Mouse (Mus musculus) heart, embryonic 15.5 days (tissue): ENCODE results near the gene Zdhhc7. TPM values are rescaled to one million over a fixed set of nuclear protein-coding genes. Genes with fewer than 3 reads are reported as not detected.

Source experiments
- ATAC-seq: fragments of 200-750 bp; cut with Nextera tagmentation; replicated peaks from 2 replicates; pipeline ENCODE4 v1.8.0; 2017; ENCODE audit warnings: low read depth, moderate TSS enrichment; ENCODE audit not compliant: insufficient number of reproducible peaks, insufficient read depth, low FRiP score
- H3K27ac ChIP-seq: fragments of 300-500 bp; sonication (generic); 2 replicates; pipeline ENCODE4 v1.5.1; 2015; ENCODE audit warnings: mild to moderate bottlenecking, inconsistent platforms
- H3K27me3 ChIP-seq: fragments of 300-500 bp; sonication (generic); 2 replicates; pipeline ENCODE4 v1.6.1; 2015; ENCODE audit warnings: inconsistent platforms
- H3K36me3 ChIP-seq: fragments of 300-500 bp; sonication (generic); 2 replicates; pipeline ENCODE4 v1.6.1; 2015; ENCODE audit warnings: mild to moderate bottlenecking, inconsistent platforms
- H3K4me1 ChIP-seq: fragments of 300-500 bp; sonication (generic); replicated peaks from 2 replicates; pipeline ENCODE4 v1.6.1; 2015; ENCODE audit warnings: inconsistent platforms
- H3K4me2 ChIP-seq: fragments of 300-500 bp; sonication (generic); 2 replicates; pipeline ENCODE4 v1.6.1; 2015; ENCODE audit warnings: inconsistent platforms, mild to moderate bottlenecking, moderate library complexity
- H3K4me3 ChIP-seq: fragments of 300-500 bp; sonication (generic); 2 replicates; pipeline ENCODE4 v1.5.1; 2015; ENCODE audit warnings: mild to moderate bottlenecking, inconsistent platforms
- H3K9ac ChIP-seq: fragments of 300-500 bp; sonication (generic); 2 replicates; pipeline ENCODE4 v1.6.1; 2015; ENCODE audit warnings: mild to moderate bottlenecking, inconsistent platforms
- H3K9me3 ChIP-seq: fragments of 300-500 bp; sonication (generic); replicated peaks from 2 replicates; pipeline ENCODE4 v1.6.1; 2016; ENCODE audit warnings: inconsistent platforms
- WGBS: fragments of 180-500 bp; shearing (Covaris S2); methylation state at CpG from one replicate; pipeline ENCODE4 v1.1.7; 2015; ENCODE audit warnings: mixed read lengths; 5-methylcytosine and 5-hydroxymethylcytosine counted together
- polyA plus RNA-seq: library from polyadenylated mRNA; unstranded; fragments of >200 nt; fragmentation: Nextera tagmentation; extraction: Ambion mirVana; gene quantifications from 2 replicates; pipeline ENCODE4 v1.2.1, GENCODE M21; 2015

Zdhhc7 gene
- polyA plus RNA-seq, 1 experiment from 2014 or later: 30.7 TPM

DNA sequence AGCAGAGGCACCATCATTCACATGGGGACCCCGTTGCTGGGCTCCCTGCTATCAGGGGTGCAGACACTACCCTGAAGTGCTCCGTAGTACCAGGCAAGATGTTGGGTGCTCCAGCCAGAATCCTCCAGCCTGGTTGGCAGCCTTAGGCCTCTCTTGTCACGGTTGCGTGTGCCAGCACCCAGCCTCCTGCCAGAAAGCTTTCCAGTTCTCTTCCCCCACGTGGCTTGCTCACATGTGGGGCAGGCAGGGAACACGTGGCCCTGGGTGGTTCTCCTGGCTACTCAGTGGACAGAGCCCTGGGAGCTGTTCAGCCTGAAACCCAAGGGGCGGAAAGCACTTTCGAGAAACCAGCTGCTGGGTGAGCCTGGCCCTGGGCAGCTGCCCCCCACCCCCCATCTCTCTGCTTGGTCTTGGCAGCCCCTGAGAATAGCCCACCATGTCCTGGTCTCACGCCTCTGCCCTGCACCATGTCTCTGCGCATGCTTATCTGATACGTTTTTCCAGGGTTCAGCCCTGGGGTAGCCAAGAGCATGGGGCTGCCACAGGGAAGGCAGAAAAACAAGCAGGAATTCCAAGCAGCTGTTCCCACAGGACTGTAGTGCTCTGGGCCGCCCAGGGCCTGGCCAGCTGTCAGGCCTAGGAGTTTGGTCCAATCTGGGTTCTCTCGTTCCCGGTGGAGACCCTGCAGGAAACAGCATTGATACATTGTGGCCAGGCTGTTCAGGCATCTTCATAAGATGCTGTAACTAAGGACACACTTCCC lies 54.8 kb downstream of the Zdhhc7 start:
- Histone ChIP-seq H3K9me3 (no peaks in the 10 kb centered on the region), H3K4me1 (peaks cover 22% of the 10 kb centered on the region), H3K4me3 (no peak overlapping the region), H3K4me2 (no peak overlapping the region), H3K36me3 (no peaks in the 10 kb centered on the region), H3K27me3 (peaks cover 18% of the 10 kb centered on the region), H3K27ac (peak overlapping the region; percentile 64), H3K9ac (no peak overlapping the region)
- ATAC-seq: peak; percentile 67
- WGBS: 31% methylated on average over 14 of the region's 14 CpGs

DNA sequence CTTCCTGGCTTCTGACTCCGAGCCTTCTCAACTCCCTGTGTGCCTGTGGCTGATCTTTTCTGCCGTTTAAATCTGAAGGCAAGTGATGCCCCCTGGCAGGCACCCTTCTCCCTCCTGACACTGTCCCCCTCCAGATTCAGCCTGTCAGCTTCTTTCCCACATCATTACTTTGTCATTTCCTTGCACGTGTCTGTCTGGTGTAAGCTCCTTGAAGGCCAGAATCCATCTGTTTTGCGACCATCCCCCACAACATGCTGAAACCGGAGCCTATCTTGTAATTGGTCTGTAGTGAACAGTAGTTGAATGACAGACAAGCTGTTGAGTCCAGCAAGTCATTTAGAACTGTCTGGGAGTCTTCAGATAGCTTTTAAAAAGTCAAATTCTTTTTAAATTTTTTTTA lies 55.8 kb downstream of the Zdhhc7 start:
- 51% methylated on average over 5 of the region's 5 CpGs for WGBS

DNA sequence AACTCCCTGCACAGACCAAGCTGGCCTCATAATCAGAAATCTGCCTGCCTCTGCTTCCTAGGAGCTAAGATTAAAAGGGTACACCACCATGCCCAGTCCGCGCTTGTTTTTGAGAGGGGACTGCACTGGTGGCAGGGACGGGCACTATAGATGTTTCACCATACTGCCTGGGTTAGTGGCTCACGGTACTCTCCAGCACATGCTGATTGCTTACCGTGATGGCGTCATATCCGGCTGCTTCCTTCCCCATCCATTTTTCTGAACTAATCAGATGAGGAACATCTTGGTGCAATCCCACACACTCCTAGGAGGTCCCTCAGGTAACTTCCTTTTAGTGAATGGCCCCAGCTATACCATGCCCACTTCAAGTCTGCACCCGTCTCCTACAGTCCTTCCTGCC lies 56.4 kb downstream of the Zdhhc7 start:
- Histone ChIP-seq H3K36me3 (no peaks in the 10 kb centered on the region), H3K4me3 (no peak overlapping the region), H3K4me1 (peaks cover 26% of the 10 kb centered on the region), H3K9ac (no peak overlapping the region), H3K4me2 (no peak overlapping the region), H3K9me3 (no peaks in the 10 kb centered on the region), H3K27ac (no peak overlapping the region), H3K27me3 (peaks cover 18% of the 10 kb centered on the region)
- 96% methylated on average over 8 of the region's 8 CpGs for WGBS
- ATAC-seq: no peak

More for the DNA sequence above, 55.8 kb downstream of the Zdhhc7 start:
- Histone ChIP-seq H3K4me2 (no peak overlapping the region), H3K4me3 (no peak overlapping the region), H3K9me3 (no peaks in the 10 kb centered on the region), H3K4me1 (peaks cover 24% of the 10 kb centered on the region), H3K9ac (no peak overlapping the region), H3K36me3 (no peaks in the 10 kb centered on the region), H3K27me3 (peaks cover 18% of the 10 kb centered on the region), H3K27ac (no peak overlapping the region)
- no peak for ATAC-seq

DNA sequence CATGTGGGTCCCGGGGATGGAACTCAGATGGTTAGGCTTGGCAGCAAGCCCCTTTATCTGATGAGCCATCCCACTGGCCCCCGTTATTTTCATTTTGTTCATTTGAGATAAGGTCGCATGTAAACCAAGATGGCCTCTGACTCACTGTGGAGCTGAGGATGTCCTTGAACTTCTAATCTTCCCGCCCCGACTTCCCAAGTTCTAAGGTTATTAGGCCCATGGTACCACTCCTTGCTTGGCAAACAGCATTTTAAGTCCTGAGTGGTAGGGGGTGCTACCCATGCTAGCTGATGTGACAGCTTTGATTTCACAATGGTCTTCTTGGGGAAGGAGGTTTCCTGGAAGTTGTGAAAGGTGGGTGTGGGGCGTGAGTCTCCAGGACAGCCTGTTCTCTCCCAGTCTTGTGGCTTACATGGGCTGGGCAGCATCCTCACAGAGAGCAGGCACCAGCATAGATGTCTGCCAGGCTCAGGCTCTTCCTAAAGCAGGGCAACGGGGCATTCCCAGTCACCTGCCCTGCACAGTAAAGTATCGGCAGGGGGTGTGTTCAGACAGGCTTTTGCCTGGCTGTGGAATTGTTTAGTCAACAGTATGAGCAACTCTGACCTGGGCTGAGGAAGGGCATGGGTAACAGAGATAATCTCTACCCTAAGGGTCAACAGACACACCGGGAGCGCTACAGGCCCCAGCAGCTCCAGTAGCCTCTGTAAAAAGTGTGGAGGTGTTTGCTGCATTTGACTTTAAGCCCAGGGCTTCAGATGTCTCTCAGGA lies 58.6 kb downstream of the Zdhhc7 start:
- no peak overlapping the region for H3K27ac ChIP-seq
- no peak for ATAC-seq
- H3K4me3 ChIP-seq: no peak overlapping the region
- peaks cover 33% of the 10 kb centered on the region for H3K27me3 ChIP-seq
- H3K4me1 ChIP-seq: peaks cover 35% of the 10 kb centered on the region
- H3K9ac ChIP-seq: no peak overlapping the region
- H3K9me3 ChIP-seq: no peaks in the 10 kb centered on the region
- 69% methylated on average over 10 of the region's 10 CpGs for WGBS
- no peak overlapping the region for H3K4me2 ChIP-seq
- no peaks in the 10 kb centered on the region for H3K36me3 ChIP-seq

DNA sequence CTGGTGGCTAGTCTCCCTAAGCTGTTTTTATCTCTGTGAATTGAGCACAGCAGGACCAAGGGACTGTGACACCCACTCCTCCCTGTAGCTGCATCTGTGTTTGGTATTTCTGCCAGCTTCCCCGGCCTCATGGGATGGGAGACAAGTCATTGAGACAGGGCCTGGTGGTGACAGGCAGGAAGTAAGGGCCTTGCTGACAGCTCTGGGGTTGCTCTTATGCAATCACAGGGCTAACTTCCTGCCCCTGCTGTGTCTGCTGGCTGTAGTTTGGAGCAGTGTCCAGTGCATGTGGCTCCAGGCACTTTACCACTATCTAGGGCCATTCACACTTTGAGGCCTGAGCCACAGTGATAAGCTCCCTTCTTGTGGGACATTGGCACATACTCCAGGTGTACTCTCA lies 60.4 kb downstream of the Zdhhc7 start:
- peak; percentile 67 for ATAC-seq
- Histone ChIP-seq H3K9me3 (no peaks in the 10 kb centered on the region), H3K4me1 (peaks cover 43% of the 10 kb centered on the region), H3K4me3 (no peak overlapping the region), H3K4me2 (no peak overlapping the region), H3K9ac (no peak overlapping the region), H3K27ac (peak overlapping the region; percentile 17; the same call in 1 of the 2 replicates), H3K36me3 (no peaks in the 10 kb centered on the region), H3K27me3 (peaks cover 35% of the 10 kb centered on the region)
- 13% methylated on average over 1 of the region's 1 CpGs for WGBS

DNA sequence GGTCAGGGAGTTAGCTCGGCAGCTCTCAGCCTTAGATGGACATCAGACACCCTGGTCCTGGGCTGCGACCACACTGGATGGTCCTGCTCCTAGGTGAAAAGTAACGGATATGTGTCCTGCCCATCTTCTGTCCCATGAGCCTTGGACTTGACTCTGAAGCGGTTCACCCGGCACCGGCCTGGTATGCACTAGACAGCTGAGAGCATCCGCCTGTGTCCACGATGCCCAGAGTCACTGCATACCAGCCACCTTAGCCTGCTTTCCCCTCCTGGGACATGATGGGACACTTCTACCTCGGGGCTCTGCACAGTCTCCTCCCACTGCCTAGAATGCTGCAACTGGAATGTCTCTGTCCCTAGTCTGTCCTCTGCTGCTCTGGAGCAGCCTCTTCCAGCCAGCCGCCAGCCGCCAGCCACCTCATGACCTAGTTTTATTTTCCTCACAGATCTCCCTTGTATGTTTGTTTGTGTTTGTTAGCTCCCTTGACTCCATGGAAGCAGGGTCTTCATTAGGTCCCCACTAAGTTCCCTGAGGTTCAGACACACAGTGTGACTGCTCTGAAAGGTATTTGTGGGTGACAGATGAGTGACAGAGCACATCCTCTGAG lies 61.9 kb downstream of the Zdhhc7 start:
- H3K9me3 ChIP-seq: no peaks in the 10 kb centered on the region
- no peak overlapping the region for H3K27ac ChIP-seq
- peaks cover 29% of the 10 kb centered on the region; the same call in 1 of the 2 replicates for H3K27me3 ChIP-seq
- H3K9ac ChIP-seq: no peak overlapping the region
- H3K4me1 ChIP-seq: peaks cover 42% of the 10 kb centered on the region
- H3K4me2 ChIP-seq: no peak overlapping the region
- no peak overlapping the region for H3K4me3 ChIP-seq
- 52% methylated on average over 11 of the region's 11 CpGs for WGBS
- H3K36me3 ChIP-seq: no peaks in the 10 kb centered on the region
- no peak for ATAC-seq

DNA sequence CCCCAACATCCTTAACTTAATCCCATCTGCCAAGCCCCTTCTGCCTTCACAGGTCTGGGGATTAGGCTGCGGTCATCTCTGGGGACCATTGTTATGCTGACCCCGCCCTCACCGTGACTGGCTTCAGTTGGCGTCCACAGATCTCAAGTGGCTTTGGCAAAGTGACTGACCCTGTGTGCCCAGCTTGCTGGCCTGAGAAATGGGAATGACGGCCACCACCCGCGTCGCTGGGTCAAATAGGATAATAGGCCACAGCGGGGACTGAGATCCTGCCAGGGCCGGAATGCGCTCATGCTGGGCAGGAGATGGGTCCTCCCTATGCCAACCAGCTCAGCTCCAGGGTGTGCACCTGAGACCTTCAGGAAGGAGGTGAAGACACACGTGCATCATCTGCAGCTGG lies 62.5 kb downstream of the Zdhhc7 start:
- H3K9ac ChIP-seq: no peak overlapping the region
- peaks cover 25% of the 10 kb centered on the region; the same call in 1 of the 2 replicates for H3K27me3 ChIP-seq
- WGBS: 92% methylated on average over 12 of the region's 12 CpGs
- H3K4me2 ChIP-seq: no peak overlapping the region
- peaks cover 42% of the 10 kb centered on the region for H3K4me1 ChIP-seq
- H3K4me3 ChIP-seq: no peak overlapping the region
- no peaks in the 10 kb centered on the region for H3K36me3 ChIP-seq
- H3K9me3 ChIP-seq: no peaks in the 10 kb centered on the region
- ATAC-seq: no peak
- H3K27ac ChIP-seq: no peak overlapping the region

DNA sequence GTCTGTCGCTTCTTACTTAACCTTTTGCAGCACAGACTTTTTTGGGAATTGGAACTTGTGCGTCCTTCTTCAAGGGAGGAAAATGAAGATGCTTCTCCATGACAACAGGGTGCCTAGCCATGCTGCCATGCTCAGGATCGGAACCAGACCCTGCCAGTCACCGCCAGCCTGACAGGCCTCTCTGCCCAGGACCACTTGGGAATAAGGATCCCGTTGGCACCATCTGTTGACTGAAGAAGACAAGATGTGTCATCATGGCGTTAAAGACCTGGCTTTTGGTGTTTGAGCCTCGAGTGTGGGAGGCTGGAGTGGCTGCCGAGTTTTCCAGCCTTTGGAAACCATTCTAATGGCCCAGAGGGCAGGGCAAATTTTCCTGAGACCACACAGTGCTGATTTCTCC lies 63.7 kb downstream of the Zdhhc7 start:
- H3K4me3 ChIP-seq: no peak overlapping the region
- H3K4me2 ChIP-seq: no peak overlapping the region
- no peak overlapping the region for H3K27ac ChIP-seq
- peaks cover 17% of the 10 kb centered on the region; the same call in 1 of the 2 replicates for H3K27me3 ChIP-seq
- no peak overlapping the region for H3K9ac ChIP-seq
- no peaks in the 10 kb centered on the region for H3K36me3 ChIP-seq
- no peak for ATAC-seq
- WGBS: 73% methylated on average over 8 of the region's 8 CpGs
- no peaks in the 10 kb centered on the region for H3K9me3 ChIP-seq
- peaks cover 42% of the 10 kb centered on the region for H3K4me1 ChIP-seq

DNA sequence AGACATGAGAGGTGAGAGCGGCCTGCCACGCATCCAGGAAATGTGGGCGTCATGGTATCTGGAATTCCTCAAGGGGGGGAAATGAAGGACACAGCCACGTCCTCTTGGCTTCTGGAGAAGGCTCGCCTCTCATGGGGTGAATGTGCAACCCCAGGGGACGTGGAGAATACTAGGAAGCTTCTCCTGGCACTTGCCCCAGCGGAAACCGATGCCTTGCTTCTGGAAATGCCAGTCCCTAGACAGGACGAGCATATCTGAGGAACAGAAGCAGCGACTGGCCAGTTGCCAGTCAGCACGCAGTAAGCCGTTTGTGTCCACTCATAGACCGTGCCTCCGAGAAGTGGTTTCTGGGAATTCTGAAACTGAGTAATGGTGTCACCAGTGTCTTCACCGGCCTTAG lies 64.1 kb downstream of the Zdhhc7 start:
- peaks cover 42% of the 10 kb centered on the region for H3K4me1 ChIP-seq
- H3K9me3 ChIP-seq: no peaks in the 10 kb centered on the region
- no peak overlapping the region for H3K4me2 ChIP-seq
- 33% methylated on average over 15 of the region's 15 CpGs for WGBS
- ATAC-seq: no peak; the same call in 1 of the 2 replicates
- H3K27ac ChIP-seq: no peak overlapping the region
- H3K27me3 ChIP-seq: peaks cover 17% of the 10 kb centered on the region; the same call in 1 of the 2 replicates
- no peak overlapping the region for H3K4me3 ChIP-seq
- no peaks in the 10 kb centered on the region for H3K36me3 ChIP-seq
- no peak overlapping the region for H3K9ac ChIP-seq

DNA sequence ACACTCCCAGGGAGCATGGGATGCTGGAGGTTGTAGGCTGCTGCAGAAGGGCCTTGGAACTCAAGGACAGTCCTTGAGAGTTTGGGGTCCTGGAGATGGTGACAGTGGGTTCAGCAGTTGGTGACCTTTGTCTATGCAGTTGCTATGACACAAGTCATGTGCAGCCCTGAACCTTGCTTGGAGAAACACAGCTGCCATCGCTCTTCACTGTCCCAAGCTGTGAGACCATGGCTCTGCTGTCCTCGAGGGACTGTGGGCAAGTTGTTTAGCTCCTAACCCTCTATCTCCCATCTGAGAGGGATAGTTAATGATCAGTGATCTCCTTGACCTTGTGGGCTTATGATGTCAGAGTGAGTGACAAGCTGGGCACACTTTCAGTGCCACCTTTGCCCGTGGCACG lies 64.7 kb downstream of the Zdhhc7 start:
- ATAC-seq: no peak
- 77% methylated on average over 4 of the region's 4 CpGs for WGBS
- no peak overlapping the region for H3K9ac ChIP-seq
- H3K4me1 ChIP-seq: peaks cover 42% of the 10 kb centered on the region
- peaks cover 17% of the 10 kb centered on the region; the same call in 1 of the 2 replicates for H3K27me3 ChIP-seq
- H3K4me3 ChIP-seq: no peak overlapping the region
- no peak overlapping the region for H3K27ac ChIP-seq
- no peaks in the 10 kb centered on the region for H3K9me3 ChIP-seq
- no peak overlapping the region for H3K4me2 ChIP-seq
- H3K36me3 ChIP-seq: no peaks in the 10 kb centered on the region

DNA sequence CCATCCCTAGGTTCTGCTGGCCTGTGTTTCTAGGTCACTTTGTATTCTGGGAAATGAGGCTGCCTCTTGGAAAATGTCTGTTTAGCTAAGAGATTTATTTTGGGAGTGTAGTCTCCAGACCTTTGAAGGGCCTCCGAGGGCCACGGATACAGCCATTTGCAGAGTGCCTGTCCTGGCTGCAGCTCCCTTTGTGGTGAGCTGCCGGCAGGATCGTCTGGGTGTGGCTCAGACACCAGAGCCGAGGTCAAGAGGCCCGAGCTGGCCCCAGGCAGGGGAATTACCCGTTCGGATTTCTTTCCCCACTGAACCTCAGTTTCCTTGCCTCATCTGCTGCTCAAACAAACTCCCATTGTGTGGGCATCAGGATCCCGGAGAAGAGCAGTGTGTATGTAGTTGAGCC lies 65.2 kb downstream of the Zdhhc7 start:
- 17% methylated on average over 9 of the region's 9 CpGs for WGBS
- H3K9ac ChIP-seq: no peak overlapping the region
- H3K27ac ChIP-seq: no peak overlapping the region
- no peak for ATAC-seq
- H3K9me3 ChIP-seq: no peaks in the 10 kb centered on the region
- H3K36me3 ChIP-seq: no peaks in the 10 kb centered on the region
- H3K4me3 ChIP-seq: no peak overlapping the region
- H3K4me2 ChIP-seq: no peak overlapping the region
- H3K27me3 ChIP-seq: peaks cover 17% of the 10 kb centered on the region; the same call in 1 of the 2 replicates
- H3K4me1 ChIP-seq: peaks cover 39% of the 10 kb centered on the region
